Mouse (Mus musculus): ENCODE measurements around the gene Lrrc8d. TPM values are rescaled to one million over a fixed set of nuclear protein-coding genes. Genes with fewer than 3 reads are reported as not detected.
A peak's percentile ranks its signal among the peaks of the same experiment; 100 is the strongest.

Lrrc8d gene
- total and polyA plus RNA-seq, 3 experiments = 11.4 to 258 (median 21.9) TPM

DNA sequence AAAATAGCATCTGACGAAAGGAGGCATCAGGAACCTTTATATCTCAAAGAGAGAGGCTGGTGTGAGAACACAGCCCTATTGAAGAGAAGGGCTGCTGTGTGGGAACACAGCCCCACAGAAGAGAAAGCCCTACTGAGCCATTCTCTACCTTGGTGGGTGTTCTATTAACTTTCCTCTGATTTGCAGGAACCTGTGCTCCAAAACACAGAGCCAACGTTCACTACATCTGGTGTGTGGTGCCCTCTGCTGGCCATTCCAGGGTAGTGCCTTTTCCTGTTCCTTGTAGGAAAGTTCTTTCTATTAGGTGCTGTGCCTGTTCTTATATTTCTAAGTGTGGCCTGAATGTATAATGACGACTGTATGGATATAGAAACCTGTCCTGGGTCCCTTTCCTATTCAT, 168.8 kb downstream of the Lrrc8d start (continued):
- TF ChIP-seq ELF1 (IDR thresholded peaks at IDR 0.05; ENCODE audit: low read depth, low read length) (no peak), USF2 (IDR thresholded peaks at IDR 0.05; ENCODE audit: borderline replicate concordance in 1 of 2, insufficient read depth in 1 of 2, low read depth in 1 of 2, low read length in 2 of 2) (no peak), MXI1 (IDR thresholded peaks at IDR 0.05; ENCODE audit: low read depth, low read length) (no peak), CHD1 (IDR thresholded peaks at IDR 0.05; ENCODE audit: low read depth, low read length) (no peak), CTCF (IDR thresholded peaks at IDR 0.05 in 2 of 3, conservative IDR thresholded peaks at IDR 0.05 in 1 of 3; ENCODE audit: control insufficient read depth in 1 of 3, insufficient read depth in 1 of 3, low read depth in 2 of 3, low read length in 3 of 3, poor library complexity in 1 of 3, severe bottlenecking in 1 of 3) (peak; percentile 94 to 100 (median 96)), MEF2A (IDR thresholded peaks at IDR 0.05; ENCODE audit: extremely low read depth, insufficient replicate concordance, low read depth, low read length, poor library complexity, severe bottlenecking) (no peak), USF1 (IDR thresholded peaks at IDR 0.05; ENCODE audit: low read depth, low read length) (no peak), MYC (IDR thresholded peaks at IDR 0.05; ENCODE audit: low read depth, low read length) (peak; percentile 35; the same call in 1 of the 2 replicates), TBP (IDR thresholded peaks at IDR 0.05; ENCODE audit: low read depth, low read length) (no peak), SIN3A (IDR thresholded peaks at IDR 0.05; ENCODE audit: low read length) (peak; percentile 65), NELFE (IDR thresholded peaks at IDR 0.05; ENCODE audit: low read depth, low read length) (no peak), ZMIZ1 (IDR thresholded peaks at IDR 0.05; ENCODE audit: low read depth, low read length) (no peak), ETS1 (IDR thresholded peaks at IDR 0.05; ENCODE audit: low read depth, low read length) (no peak), ZNF384 (IDR thresholded peaks at IDR 0.05; ENCODE audit: low read depth, low read length) (0 out of 2 replicates have a peak, but pooled peaks have one; percentile 14), RAD21 (IDR thresholded peaks at IDR 0.05; ENCODE audit: low read depth, low read length) (peak; percentile 100), UBTF (IDR thresholded peaks at IDR 0.05; ENCODE audit: borderline replicate concordance, insufficient read depth, low read depth, low read length) (no peak)

DNA sequence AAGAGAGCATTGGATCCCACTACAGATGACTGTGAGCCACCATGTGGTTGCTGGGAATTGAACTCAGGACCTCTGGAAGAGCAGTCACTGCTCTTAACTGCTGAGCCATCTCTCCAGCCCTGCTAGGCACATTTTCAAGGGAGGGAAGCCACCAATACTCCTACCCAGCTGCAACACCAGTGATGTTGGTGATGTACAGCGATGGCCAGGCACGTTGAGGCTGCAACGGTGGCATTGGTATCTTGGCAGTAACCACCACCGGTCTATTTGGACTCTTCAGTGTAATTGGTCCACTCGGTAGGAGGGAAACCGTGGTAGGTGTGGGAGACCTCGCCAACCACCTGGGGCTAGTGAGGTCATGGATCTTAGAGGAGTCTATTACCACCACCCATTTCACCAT, 170.0 kb downstream of the Lrrc8d start:
- H3K4me1 ChIP-seq (ENCODE audit: control insufficient read depth in 1 of 2, insufficient read depth in 2 of 2, low read length in 2 of 2) = peaks cover 4 to 10% of the 10 kb centered on the region in 2 experiments; a peak in 3 of 4 replicates
- H3K36me3 ChIP-seq (ENCODE audit: control insufficient read depth in 1 of 2, insufficient read depth in 2 of 2, low read length in 2 of 2) = peaks cover 0 to 4% of the 10 kb centered on the region in 2 experiments; a peak in 2 of 4 replicates
- H3K27me3 ChIP-seq (ENCODE audit: control insufficient read depth in 1 of 2, insufficient read depth in 2 of 2, low read length in 2 of 2) = no peaks in the 10 kb centered on the region
- no peaks in the 10 kb centered on the region for H3K79me2 ChIP-seq (ENCODE audit: control insufficient read depth, insufficient read depth, low read length, poor library complexity)
- H3K4me3 ChIP-seq (ENCODE audit: control insufficient read depth in 1 of 2, insufficient read depth in 1 of 2, low read depth in 2 of 2, low read length in 2 of 2) = no peak overlapping the region
- H3K27ac ChIP-seq (ENCODE audit: control insufficient read depth, low read depth, low read length) = no peak overlapping the region
- no peak overlapping the region for H3K9ac ChIP-seq (ENCODE audit: control insufficient read depth, low read depth, low read length, poor library complexity, severe bottlenecking)
- TF ChIP-seq USF1 (IDR thresholded peaks at IDR 0.05; ENCODE audit: low read depth, low read length) (no peak), ETS1 (IDR thresholded peaks at IDR 0.05; ENCODE audit: low read depth, low read length) (no peak), TBP (IDR thresholded peaks at IDR 0.05; ENCODE audit: low read depth, low read length) (no peak), BHLHE40 (IDR thresholded peaks at IDR 0.05; ENCODE audit: borderline replicate concordance, low read depth, low read length) (no peak), MAZ (IDR thresholded peaks at IDR 0.05; ENCODE audit: low read depth, low read length) (no peak), POLR2AphosphoS2 (IDR thresholded peaks at IDR 0.05; ENCODE audit: low read length) (no peak), ZC3H11A (IDR thresholded peaks at IDR 0.05; ENCODE audit: low read depth, low read length) (no peak), POLR2A (IDR thresholded peaks at IDR 0.05; ENCODE audit: control insufficient read depth in 1 of 2, insufficient read depth in 1 of 2, low read depth in 1 of 2, low read length in 2 of 2, poor library complexity in 1 of 2) (no peak), JUND (IDR thresholded peaks at IDR 0.05; ENCODE audit: low read depth, low read length) (no peak), ZNF384 (IDR thresholded peaks at IDR 0.05; ENCODE audit: low read depth, low read length) (no peak), POLR2AphosphoS5 (IDR thresholded peaks at IDR 0.05; ENCODE audit: borderline replicate concordance, low read depth, low read length) (no peak), TAL1 (IDR thresholded peaks at IDR 0.05; ENCODE audit: low read length) (no peak), GABPA (IDR thresholded peaks at IDR 0.05; ENCODE audit: low read depth, low read length) (no peak), SMC3 (IDR thresholded peaks at IDR 0.05; ENCODE audit: low read depth, low read length) (no peak), MAFK (IDR thresholded peaks at IDR 0.05; ENCODE audit: borderline replicate concordance, low read depth, low read length) (no peak), HCFC1 (IDR thresholded peaks at IDR 0.05; ENCODE audit: low read depth, low read length) (no peak), MYB (IDR thresholded peaks at IDR 0.05; ENCODE audit: low read depth, low read length) (no peak), CHD1 (IDR thresholded peaks at IDR 0.05; ENCODE audit: low read depth, low read length) (no peak)
- no peak for DNase-seq (ENCODE audit: low read depth, low spot score)
- no peaks in the 10 kb centered on the region for H3K9me3 ChIP-seq (replicated peaks; ENCODE audit: insufficient read depth, low read length)

Measured in MEL (cell line).